Mouse (Mus musculus): ENCODE measurements at regions not wholly inside any gene's neighbourhood (a gene's known extent, or its start where the extent isn't known, plus 50 kb on each side); places are given as distances from the start of the nearest gene placed in this dataset.

GRCm38 (mm10) chr1:161602150-161602549 lies 107.7 kb downstream of the Tnfsf18 start:
- H3K4me3 ChIP-seq = no peak overlapping the region
- no peaks in the 10 kb centered on the region for H3K36me3 ChIP-seq
- no peak for ATAC-seq (ENCODE audit: low FRiP score)
- H3K27ac ChIP-seq = no peak overlapping the region
- H3K4me2 ChIP-seq = no peak overlapping the region
- H3K9me3 ChIP-seq = no peaks in the 10 kb centered on the region
- no peak overlapping the region for H3K9ac ChIP-seq
- no peaks in the 10 kb centered on the region for H3K4me1 ChIP-seq (replicated peaks)
- H3K27me3 ChIP-seq = no peaks in the 10 kb centered on the region
- 81% methylated on average over 3 of the region's 3 CpGs for WGBS

- WGBS = 94% methylated on average over 2 of the region's 2 CpGs
- Histone ChIP-seq H3K27ac (no peak overlapping the region), H3K9ac (no peak overlapping the region), H3K4me3 (no peak overlapping the region), H3K4me2 (no peak overlapping the region), H3K27me3 (no peaks in the 10 kb centered on the region), H3K4me1 (replicated peaks) (no peaks in the 10 kb centered on the region), H3K9me3 (no peaks in the 10 kb centered on the region), H3K36me3 (no peaks in the 10 kb centered on the region)
- no peak for ATAC-seq (ENCODE audit: low FRiP score)
Observed at GRCm38 (mm10) chr1:161601167-161601566, 106.7 kb downstream of the Tnfsf18 start.

GRCm38 (mm10) chr1:161598167-161598566 lies 103.7 kb downstream of the Tnfsf18 start:
- Histone ChIP-seq H3K4me3 (no peak overlapping the region), H3K27me3 (no peaks in the 10 kb centered on the region), H3K36me3 (no peaks in the 10 kb centered on the region), H3K9ac (no peak overlapping the region), H3K4me1 (replicated peaks) (no peaks in the 10 kb centered on the region), H3K27ac (no peak overlapping the region), H3K9me3 (no peaks in the 10 kb centered on the region), H3K4me2 (no peak overlapping the region)
- WGBS = 92% methylated on average over 3 of the region's 3 CpGs
- no peak for ATAC-seq (ENCODE audit: low FRiP score)

- Histone ChIP-seq H3K9ac (no peak overlapping the region), H3K4me3 (no peak overlapping the region), H3K9me3 (no peaks in the 10 kb centered on the region), H3K4me2 (no peak overlapping the region), H3K27me3 (no peaks in the 10 kb centered on the region), H3K4me1 (replicated peaks) (no peaks in the 10 kb centered on the region), H3K27ac (no peak overlapping the region), H3K36me3 (no peaks in the 10 kb centered on the region)
- no peak for ATAC-seq (ENCODE audit: low FRiP score)
- WGBS = 69% methylated on average over 1 of the region's 1 CpGs
Observed at GRCm38 (mm10) chr1:161576530-161576929, 82.1 kb downstream of the Tnfsf18 start.

- no peak overlapping the region for H3K4me3 ChIP-seq
- no peaks in the 10 kb centered on the region for H3K4me1 ChIP-seq (replicated peaks)
- H3K4me2 ChIP-seq = no peak overlapping the region
- ATAC-seq (ENCODE audit: low FRiP score) = no peak
- 63% methylated on average over 7 of the region's 7 CpGs for WGBS
- no peaks in the 10 kb centered on the region for H3K36me3 ChIP-seq
- no peaks in the 10 kb centered on the region for H3K27me3 ChIP-seq
- H3K9me3 ChIP-seq = no peaks in the 10 kb centered on the region
- no peak overlapping the region for H3K9ac ChIP-seq
- no peak overlapping the region for H3K27ac ChIP-seq
Observed at GRCm38 (mm10) chr1:161575939-161576338, 81.5 kb downstream of the Tnfsf18 start.

GRCm38 (mm10) chr1:161575171-161575570 lies 80.7 kb downstream of the Tnfsf18 start:
- no peak overlapping the region for H3K4me2 ChIP-seq
- 91% methylated on average over 5 of the region's 5 CpGs for WGBS
- no peak for ATAC-seq (ENCODE audit: low FRiP score)
- no peak overlapping the region for H3K27ac ChIP-seq
- H3K9me3 ChIP-seq = no peaks in the 10 kb centered on the region
- no peaks in the 10 kb centered on the region for H3K27me3 ChIP-seq
- H3K4me3 ChIP-seq = no peak overlapping the region
- H3K4me1 ChIP-seq (replicated peaks) = no peaks in the 10 kb centered on the region
- no peak overlapping the region for H3K9ac ChIP-seq
- H3K36me3 ChIP-seq = no peaks in the 10 kb centered on the region

- Histone ChIP-seq H3K4me3 (no peak overlapping the region), H3K4me2 (no peak overlapping the region), H3K36me3 (no peaks in the 10 kb centered on the region), H3K9me3 (no peaks in the 10 kb centered on the region), H3K9ac (no peak overlapping the region), H3K27me3 (no peaks in the 10 kb centered on the region), H3K27ac (no peak overlapping the region), H3K4me1 (replicated peaks) (no peaks in the 10 kb centered on the region)
- ATAC-seq (ENCODE audit: low FRiP score) = no peak
- WGBS = 88% methylated on average over 3 of the region's 3 CpGs
Observed at GRCm38 (mm10) chr1:161570762-161571161, 76.3 kb downstream of the Tnfsf18 start.

- no peak overlapping the region for H3K9ac ChIP-seq
- no peak overlapping the region for H3K4me3 ChIP-seq
- ATAC-seq (ENCODE audit: low FRiP score) = no peak
- no peak overlapping the region for H3K27ac ChIP-seq
- no peaks in the 10 kb centered on the region for H3K36me3 ChIP-seq
- no peaks in the 10 kb centered on the region for H3K9me3 ChIP-seq
- H3K4me1 ChIP-seq (replicated peaks) = no peaks in the 10 kb centered on the region
- no peak overlapping the region for H3K4me2 ChIP-seq
- no peaks in the 10 kb centered on the region for H3K27me3 ChIP-seq
Observed at GRCm38 (mm10) chr1:161567826-161568225, 73.4 kb downstream of the Tnfsf18 start.

GRCm38 (mm10) chr1:161560368-161560767 lies 65.9 kb downstream of the Tnfsf18 start:
- no peaks in the 10 kb centered on the region for H3K27me3 ChIP-seq
- H3K9me3 ChIP-seq = no peaks in the 10 kb centered on the region
- H3K4me2 ChIP-seq = no peak overlapping the region
- no peak overlapping the region for H3K9ac ChIP-seq
- H3K36me3 ChIP-seq = no peaks in the 10 kb centered on the region
- H3K4me1 ChIP-seq (replicated peaks) = no peaks in the 10 kb centered on the region
- ATAC-seq (ENCODE audit: low FRiP score) = no peak
- H3K27ac ChIP-seq = no peak overlapping the region
- 78% methylated on average over 3 of the region's 3 CpGs for WGBS
- H3K4me3 ChIP-seq = no peak overlapping the region

Measured in hindbrain, embryonic 13.5 days (tissue).